Mouse (Mus musculus): Measurements from ENCODE around the gene Mipol1.

Gene Mipol1

DNA sequence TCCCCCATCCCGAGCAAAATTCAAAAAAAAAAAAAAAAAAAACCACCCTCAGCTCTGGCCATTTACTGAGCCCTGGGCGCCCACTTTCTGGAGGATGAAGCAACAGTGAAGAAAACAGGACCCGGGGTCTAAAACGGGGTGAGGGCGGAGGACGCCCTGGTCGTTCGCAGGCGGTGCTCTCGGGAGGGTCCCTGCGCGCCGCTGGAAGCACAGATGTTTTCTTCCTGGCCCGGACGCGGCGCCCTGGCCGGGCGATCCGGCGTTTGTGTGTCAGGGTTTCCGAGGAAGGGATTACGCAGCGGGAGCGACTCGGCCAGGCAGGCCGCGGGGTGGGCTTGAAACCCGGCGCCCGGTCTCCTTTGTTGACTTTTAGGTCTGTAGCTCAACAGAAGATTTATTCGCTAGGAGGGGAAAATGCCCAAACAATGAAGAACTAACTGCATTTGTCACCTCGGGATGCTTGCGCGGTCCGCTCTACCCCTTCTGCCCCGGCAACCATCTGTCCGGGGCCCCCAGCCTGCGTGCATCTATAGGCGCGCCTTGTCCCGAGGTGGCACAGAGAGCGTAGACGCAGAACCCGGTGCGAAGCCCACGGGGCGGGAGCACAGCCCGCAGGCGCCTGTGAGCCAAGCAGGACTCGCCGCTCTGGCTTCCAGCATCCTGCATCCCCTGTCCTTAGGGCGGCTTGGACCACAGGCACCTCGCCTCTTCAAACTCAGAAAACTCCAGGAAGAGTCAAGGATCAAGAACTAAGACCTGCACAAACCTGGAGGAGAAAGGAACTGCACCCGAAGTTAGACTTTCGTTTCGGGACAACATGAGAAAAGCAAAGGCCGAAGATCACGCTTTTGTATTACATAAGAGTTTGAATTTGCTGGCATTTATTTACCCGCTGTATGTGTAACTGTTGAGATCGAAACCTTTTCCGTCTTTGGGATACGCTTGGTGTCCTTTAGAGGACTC is 308.6 kb downstream of the Mipol1 start:
- no peak for DNase-seq (ENCODE audit: low read depth, low spot score)
- peaks cover 4% of the 10 kb centered on the region for H3K27me3 ChIP-seq (ENCODE audit: control insufficient read depth, insufficient read depth, low read length, poor library complexity, severe bottlenecking)
- H3K36me3 ChIP-seq (ENCODE audit: control insufficient read depth, insufficient read depth, low read length, poor library complexity, severe bottlenecking), result no peaks in the 10 kb centered on the region

DNA sequence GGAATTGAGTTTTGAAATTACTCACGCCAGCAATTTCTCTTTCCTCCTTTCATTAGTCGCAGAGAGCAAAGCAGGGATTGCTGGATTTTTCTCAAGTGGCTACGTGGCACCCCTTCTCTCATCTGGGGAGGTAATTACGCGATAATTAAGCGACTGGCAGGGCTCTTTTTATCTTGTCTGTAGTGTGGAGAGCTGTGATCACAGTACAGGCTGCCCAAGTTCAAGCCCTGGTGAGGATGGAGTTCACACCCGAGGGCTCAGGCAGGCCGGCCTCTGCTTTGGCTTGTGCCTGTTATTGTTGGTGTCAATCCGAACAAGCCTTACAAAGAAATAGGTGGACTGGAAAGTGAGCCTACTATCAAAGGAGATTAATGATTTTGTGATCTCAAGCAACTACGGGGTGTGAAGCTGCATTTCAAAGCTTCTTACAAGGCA is 309.3 kb downstream of the Mipol1 start:
- DNase-seq (ENCODE audit: low read depth, low spot score), result no peak
- no peaks in the 10 kb centered on the region for H3K36me3 ChIP-seq (ENCODE audit: control insufficient read depth, insufficient read depth, low read length, poor library complexity, severe bottlenecking)
- peaks cover 6% of the 10 kb centered on the region for H3K27me3 ChIP-seq (ENCODE audit: control insufficient read depth, insufficient read depth, low read length, poor library complexity, severe bottlenecking)

DNA sequence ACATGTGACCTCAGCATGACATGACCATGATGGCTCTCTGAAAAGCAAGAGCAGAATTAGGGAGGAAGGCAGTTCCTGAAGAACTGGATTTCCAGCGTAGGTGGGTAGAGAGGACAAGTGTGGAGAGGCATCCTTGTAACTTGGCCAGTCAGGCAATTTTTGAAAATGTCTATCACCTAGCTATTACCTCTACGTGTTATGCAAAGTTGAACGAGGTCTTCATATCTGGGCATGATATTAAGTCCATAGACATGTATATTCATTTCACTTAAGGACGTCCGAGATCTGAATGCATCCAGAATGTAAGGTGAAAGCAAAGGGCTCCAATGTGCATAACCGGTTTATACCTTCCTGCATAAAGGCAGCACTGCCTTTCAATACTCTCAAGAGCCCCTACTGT is 310.9 kb downstream of the Mipol1 start:
- peaks cover 8% of the 10 kb centered on the region for H3K27me3 ChIP-seq (ENCODE audit: control insufficient read depth, insufficient read depth, low read length, poor library complexity, severe bottlenecking)
- no peaks in the 10 kb centered on the region for H3K36me3 ChIP-seq (ENCODE audit: control insufficient read depth, insufficient read depth, low read length, poor library complexity, severe bottlenecking)
- no peak for DNase-seq (ENCODE audit: low read depth, low spot score)

DNA sequence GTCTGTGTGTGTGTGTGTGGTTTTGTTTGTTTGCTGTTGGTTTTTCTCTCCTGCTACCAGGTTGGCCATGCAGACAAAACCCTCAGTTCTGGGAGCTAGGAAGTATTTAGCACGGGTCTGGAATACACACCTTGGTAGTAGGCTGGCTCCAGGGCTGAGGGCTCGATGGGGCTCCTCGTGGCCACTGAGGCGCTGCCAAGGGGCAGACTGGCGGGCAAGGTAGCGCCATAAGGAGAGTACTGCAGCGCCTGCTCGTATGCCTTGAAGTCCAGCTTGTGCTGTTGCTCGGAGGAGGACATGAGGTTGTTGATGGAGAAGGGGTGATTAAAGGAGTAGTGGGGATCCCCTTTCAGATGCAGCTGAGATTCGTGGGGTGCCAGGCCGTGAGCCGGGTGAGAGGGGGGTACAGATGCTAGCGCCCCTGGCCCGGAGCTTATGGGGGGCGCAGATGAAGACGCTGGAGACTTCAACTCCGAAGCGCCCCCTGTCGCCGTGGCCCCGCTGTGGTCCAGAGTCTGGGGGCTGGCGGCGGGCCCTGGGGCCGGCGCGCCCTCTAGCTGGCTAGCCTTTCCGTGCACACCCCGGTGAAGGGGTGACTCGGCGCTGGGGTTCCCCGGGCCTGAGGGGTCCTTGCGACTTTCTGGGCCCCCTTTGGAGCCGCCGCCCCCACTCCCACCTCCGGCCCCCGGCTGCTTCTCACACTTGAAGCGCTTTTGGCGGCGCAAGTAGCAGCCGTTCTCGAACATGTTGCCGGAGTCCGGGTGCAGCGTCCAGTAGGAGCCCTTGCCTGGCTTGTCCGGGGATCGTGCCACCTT is 311.9 kb downstream of the Mipol1 start:
- Histone ChIP-seq H3K36me3 (ENCODE audit: control insufficient read depth, insufficient read depth, low read length, poor library complexity, severe bottlenecking) (no peaks in the 10 kb centered on the region), H3K27me3 (ENCODE audit: control insufficient read depth, insufficient read depth, low read length, poor library complexity, severe bottlenecking) (peaks cover 8% of the 10 kb centered on the region)
- DNase-seq (ENCODE audit: low read depth, low spot score), result no peak

DNA sequence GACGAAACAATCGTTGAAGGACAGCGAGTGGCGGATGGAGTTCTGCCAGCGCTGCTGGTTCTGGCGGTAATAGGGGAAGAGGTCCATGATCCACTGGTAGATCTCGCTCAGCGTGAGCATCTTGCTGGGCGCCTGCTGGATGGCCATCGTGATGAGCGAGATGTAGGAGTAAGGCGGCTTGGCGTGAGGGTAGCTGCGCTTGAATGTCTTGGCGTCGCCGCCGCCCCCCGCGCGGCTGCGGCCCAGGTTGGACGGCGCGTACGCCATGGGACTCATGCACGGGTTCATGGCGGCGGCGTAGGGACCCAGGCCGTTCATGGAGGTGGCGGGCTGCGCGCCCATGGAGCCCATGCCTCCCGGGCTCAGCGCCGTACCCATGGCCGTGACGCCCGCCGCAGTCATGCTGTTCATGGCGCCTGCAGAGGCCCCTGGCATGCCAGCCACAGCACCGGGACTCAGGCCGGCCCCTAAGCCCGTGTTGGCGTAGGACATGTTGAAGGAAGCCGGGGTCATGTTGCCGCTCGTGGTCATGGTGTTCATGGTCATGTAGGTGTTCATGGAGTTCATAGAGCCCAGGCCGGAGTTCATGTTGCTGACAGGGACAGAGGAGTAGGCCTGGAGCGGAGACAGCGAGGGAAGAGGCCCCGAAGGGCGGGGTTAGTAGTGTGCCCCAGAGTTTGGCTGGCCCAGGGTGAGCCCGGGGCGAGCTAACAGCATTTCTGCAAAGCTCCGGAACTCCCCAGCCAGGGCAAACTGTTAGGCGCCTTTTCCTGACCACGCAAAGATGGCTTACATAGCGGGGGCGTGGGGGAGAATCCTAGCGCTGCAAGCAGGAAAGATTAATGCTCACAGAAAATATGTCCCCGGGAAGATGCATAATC is 312.8 kb downstream of the Mipol1 start:
- Histone ChIP-seq H3K27me3 (ENCODE audit: control insufficient read depth, insufficient read depth, low read length, poor library complexity, severe bottlenecking) (peaks cover 8% of the 10 kb centered on the region), H3K36me3 (ENCODE audit: control insufficient read depth, insufficient read depth, low read length, poor library complexity, severe bottlenecking) (no peaks in the 10 kb centered on the region)
- DNase-seq (ENCODE audit: low read depth, low spot score), result no peak

DNA sequence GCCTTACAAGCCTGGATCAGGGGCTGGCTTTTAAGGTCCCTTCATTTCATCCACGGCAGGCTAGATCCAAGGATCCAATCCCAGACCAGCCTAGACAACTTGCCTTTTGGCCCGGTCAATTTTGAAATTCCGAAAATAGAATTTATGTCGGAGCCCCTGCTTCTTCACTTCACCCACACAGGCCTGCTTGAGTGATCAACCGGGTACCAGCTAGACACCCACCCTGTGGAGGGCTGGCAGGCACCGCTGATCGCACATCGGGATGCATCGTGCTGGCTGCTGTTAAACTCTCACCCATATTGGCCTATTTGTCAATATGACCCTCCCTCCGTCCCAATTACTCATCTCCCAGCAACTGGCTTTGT is 313.4 kb downstream of the Mipol1 start:
- DNase-seq (ENCODE audit: low read depth, low spot score), result no peak
- H3K27me3 ChIP-seq (ENCODE audit: control insufficient read depth, insufficient read depth, low read length, poor library complexity, severe bottlenecking), result peaks cover 8% of the 10 kb centered on the region
- no peaks in the 10 kb centered on the region for H3K36me3 ChIP-seq (ENCODE audit: control insufficient read depth, insufficient read depth, low read length, poor library complexity, severe bottlenecking)

DNA sequence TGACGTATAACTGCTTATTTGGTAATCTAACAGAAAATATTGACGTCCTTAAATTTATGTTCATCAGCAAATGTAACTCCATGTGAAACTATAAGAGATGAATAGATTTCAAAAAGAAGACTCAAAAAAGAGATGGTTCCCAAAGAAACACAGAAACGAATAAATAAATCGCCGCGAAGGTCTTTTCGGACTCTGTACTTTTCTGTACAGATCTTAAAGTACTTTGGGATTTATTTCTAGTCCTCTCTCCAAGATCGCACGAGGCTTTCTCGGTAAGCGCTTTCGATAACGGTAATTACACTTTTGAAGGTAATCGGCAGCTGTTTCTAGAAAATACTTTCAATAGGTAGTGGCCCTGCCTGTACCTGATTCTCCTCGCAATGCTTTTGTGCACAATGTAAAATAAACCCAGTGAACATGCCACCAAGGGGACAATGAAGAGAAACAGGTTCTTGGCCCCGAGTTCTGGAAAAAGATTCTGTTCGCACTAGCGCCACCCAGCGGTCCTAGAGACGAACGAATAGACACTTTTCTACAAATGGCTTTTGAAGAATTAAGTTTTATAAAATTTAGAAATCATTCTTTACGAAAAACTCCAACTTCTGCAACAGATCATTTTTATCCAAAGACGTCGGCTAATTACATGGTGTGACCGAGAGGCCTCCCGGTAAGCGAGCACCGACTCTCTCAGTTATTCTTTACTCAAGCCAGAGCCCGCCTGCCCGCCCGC is 314.6 kb downstream of the Mipol1 start:
- peaks cover 8% of the 10 kb centered on the region for H3K27me3 ChIP-seq (ENCODE audit: control insufficient read depth, insufficient read depth, low read length, poor library complexity, severe bottlenecking)
- DNase-seq (ENCODE audit: low read depth, low spot score), result no peak

DNA sequence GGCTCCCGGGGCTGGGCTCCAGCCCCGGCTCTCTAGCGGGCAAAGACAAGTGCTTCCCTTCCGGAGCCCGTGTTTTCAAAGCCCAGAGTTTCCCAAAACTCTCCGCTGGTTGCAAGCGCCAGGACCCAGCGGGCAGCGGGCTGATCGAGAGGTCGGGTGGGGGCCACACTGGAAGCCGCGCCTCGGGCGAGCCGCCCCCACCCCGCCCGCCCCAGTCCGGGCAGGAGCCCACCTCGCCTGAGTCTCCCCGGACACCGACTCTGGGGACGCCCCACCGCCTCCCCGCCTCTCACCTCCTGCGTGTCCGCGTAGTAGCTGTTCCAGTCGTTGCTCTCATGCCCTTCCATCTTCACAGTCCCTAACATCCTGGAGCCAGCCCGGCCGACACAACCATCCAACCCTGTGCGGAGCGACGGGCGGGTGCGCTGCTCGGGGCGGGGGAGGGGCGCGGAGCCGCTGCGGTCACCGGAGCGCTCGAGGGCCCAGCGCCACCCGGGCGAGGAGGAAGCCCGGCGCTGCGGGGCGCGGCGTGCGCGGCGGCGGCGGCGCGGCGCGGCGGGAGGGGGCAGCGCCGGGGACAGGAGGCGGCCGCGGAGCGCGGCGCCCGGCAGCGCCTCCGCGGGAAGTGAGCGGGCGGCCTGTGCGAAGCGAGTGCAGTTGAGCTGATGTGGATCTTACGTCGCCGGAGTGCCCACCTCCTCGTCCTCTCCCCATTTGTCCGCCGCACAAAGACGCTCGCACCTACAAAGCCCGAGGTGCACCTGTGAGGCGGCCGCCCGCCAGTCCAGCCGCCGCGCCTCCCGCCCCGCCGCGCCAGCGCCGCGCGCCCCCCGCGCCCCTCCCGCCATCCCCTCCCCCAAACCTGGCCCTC is 315.4 kb downstream of the Mipol1 start:
- peaks cover 8% of the 10 kb centered on the region for H3K27me3 ChIP-seq (ENCODE audit: control insufficient read depth, insufficient read depth, low read length, poor library complexity, severe bottlenecking)
- no peaks in the 10 kb centered on the region for H3K36me3 ChIP-seq (ENCODE audit: control insufficient read depth, insufficient read depth, low read length, poor library complexity, severe bottlenecking)
- DNase-seq (ENCODE audit: low read depth, low spot score), result no peak

More for the DNA sequence above, 314.6 kb downstream of the Mipol1 start:
- no peaks in the 10 kb centered on the region for H3K36me3 ChIP-seq (ENCODE audit: control insufficient read depth, insufficient read depth, low read length, poor library complexity, severe bottlenecking)
